Mouse (Mus musculus) activated CD4-positive, CD25-positive, alpha-beta regulatory T cell (primary cell): ENCODE results near the gene Lrrc8e. TPM values are rescaled to one million over a fixed set of nuclear protein-coding genes. Genes with fewer than 3 reads are reported as not detected.

Experiments used
- polyA plus RNA-seq, 2 experiments: library from polyadenylated mRNA; unstranded; fragments of 100-300 nt; shearing (Covaris generic); gene quantifications; one replicate each; pipeline ENCODE4 v1.2.1; 2017

The Lrrc8e gene
- polyA plus RNA-seq: under 1 TPM; 0.04 to 0.50 TPM

DNA sequence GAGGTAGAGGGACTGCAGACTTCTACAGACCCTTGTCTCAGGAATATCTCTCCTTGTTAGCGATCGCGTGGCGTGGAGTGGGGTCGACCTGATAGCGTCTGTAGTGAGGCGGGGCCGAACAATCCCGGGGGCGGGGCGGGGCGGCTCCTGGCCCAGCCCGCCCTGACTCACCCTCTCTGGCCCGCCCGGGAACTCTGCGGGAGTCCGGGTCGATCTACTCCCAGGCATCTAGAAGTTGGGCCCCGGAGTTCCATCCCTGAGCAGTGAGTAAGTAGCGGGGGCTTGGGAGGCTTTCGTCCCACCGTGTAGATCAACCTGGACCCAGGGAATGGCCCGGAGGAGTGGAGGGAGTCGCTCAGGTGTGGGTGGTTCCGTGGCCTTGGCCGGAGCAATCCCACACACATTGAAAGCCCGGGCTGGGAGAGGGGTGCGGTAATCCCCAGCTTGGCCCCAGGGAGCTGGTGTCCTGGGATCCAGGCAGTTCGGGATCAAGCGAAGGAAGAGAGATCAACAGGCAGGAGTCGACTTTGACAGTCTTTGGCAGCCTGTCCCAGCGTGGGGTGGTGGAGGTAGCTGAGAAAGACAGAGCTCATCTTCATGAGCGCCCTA lies at the start of gene Lrrc8e:
TSS of gene Lrrc8e (plus strand) at position 89 of the 609 bp plus-strand sequence.

GRCm38 (mm10) chr8:4216791-4217621 lies 9.6 kb upstream of the Lrrc8e start, which contains the start of gene Prr36:
Prr36 (minus strand) TSS chr8:4217459.

DNA sequence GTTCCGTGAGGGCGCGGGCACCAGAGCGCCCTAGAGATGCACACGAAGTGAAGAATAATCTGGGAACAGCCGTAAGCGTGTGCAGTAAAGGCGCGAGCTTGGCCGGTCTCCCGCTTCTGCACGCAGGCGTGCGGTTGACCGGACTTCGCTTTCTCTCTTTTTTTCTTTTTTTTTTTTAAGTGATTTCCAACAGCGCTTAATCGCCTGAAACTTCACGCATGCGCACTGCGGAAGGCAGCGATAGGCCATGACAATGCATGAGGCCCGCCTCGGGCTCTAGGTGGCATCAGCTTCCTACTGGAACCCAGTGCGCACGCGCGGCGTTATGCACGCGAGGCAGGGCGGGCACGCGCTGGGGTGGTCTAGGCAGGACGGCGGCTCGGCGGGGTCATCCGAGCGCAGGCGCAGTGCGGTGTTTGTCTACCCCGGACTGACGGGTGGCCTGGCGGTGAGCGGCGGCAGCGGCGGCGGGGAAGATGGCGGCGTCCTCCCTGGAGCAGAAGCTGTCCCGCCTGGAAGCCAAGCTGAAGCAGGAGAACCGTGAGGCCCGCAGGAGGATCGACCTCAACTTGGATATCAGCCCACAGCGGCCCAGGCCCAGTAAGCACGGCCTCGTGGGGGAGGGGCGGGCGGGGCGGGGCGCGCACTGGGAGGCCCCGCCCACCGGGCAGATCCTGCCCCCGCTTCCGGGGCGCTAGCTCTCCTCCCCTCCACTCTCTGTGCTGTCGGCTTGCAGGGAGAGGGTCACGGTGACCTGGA lies 12.0 kb downstream of the Lrrc8e start, which contains the start of the genes Map2k7 and Gm49320:
TSS of gene Map2k7 (plus strand) at position 307 of the 759 bp plus-strand sequence.
TSS of gene Gm49320 (plus strand) at position 432 of the 759 bp plus-strand sequence.

DNA sequence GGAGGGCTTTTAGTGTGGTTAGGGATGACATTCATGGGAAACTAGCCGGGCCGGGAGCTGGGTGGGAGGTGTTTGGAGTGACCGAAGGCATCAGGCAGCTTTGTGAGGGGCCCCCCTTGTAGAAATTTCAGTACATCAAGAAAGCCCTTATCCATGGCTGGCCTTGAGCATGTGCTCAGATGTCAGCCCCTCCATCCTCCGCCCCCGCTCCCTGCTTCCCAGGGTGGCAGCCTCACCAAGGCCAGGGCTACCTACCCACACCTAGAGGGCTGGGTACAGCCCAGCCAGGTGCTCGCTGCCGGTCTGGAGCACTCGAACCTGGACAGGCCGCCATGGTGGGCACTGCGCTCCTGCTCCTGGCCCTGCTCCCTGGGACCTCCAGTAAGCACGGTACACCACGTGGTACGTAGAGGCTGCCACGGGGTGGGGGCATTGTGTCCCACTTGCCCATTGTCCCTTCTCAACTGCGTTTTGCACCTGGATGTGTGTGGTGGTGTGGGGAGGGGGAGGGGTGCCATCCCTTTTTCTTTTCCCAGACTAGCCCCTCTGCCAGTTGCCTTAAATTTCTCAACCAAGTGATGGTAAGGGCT lies 21.4 kb downstream of the Lrrc8e start, which contains the start of gene Tgfbr3l:
TSS of gene Tgfbr3l (plus strand) at position 264 of the 590 bp plus-strand sequence.

DNA sequence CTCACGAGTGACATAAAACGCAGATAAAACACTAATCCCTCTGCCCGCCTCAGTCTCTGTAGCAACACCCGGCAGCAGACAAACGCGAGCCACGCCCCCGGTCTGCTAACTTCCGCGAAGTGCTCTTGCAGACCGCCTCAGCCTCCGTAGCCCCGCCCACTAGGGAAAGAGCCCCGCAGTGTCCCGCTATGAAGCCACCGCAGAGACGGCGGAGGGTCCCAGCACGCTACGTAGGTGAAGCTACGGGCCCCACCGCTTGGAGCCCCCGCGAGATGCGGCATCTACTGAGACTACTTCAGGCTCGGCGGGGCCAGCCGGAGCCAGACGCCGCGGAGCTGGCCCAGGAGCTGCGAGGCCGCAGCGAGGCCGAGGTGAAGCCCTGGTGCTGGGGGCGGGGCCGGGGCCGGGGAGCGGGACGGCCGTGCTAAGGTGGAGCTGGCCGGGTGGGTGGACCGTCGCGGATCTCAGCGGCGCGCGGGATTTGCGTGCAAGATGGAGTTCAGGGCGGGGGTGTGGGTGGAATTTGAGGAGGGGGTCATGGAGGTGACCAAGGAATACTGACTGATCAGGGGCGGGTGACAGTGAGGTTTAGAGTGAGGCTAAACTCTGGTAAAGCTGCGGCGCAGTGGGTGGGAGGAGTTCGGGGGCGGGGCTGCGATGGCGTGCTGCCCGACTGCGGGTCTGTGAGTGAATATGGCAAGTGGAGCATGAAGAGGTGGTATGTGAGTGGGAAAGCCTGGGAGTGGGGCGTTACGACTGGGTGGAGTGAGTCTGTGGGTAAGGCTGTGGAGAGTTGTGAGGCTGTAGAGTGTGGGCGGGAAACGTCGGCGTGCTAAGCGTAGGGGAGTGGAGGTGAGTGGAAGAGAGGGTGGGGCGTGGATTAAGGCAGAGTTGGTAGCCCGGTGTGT lies 26.6 kb downstream of the Lrrc8e start, which contains the start of gene Snapc2:
TSS of gene Snapc2 (plus strand) at position 147 of the 908 bp plus-strand sequence.

GRCm38 (mm10) chr8:4259125-4259804 lies 32.6 kb downstream of the Lrrc8e start, which contains the start of gene Ctxn1:
Ctxn1 (minus strand) TSS chr8:4259274.

DNA sequence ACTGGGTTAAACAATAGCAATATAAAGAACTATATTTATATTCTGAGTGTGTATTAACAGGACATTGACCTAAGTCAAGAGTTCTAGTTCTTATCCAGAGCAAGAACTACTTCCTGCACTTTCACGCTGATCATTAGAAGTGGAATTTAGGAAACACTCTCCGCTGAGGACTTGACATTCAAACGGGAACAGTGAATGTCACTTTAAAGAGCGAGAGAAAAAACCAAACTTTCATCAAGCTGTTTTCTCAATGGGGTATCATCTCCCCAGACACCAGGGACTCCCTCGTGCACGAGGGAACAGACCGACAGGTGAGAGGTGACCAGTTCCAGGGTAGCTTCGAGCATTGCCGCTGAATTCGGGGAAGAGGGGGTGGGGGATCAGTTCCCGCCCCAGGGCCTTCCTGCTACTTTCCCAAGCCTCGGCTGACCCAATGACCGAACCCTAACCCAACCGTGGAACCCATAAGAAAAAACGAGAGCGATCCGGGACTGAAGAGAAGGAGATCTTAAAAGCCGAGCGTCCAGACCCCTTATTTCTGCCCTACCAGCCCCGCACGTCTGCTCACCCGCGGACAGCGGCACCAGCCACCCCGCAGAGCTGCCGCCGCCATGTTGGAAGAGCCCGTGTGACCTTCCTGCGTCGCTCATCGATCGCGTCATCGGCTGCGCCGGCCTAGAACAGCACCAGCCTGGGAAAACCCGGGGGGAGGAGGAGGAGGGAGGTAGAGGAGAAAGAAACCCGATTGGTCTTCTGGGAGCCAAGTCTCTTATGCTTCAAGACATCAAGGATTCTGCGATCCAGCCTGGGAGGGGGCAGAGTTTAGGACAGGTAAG lies 48.9 kb downstream of the Lrrc8e start, which contains the start of gene Timm44:
TSS of gene Timm44 (minus strand) at position 639 of the 836 bp plus-strand sequence.

Other genes starting within 250 kb of the Lrrc8e start
- under 1 TPM in 1 of 2 experiments, not detected in 1; 0.36 TPM for gene Cd209f, start 121.0 kb upstream of the Lrrc8e start, polyA plus RNA-seq
- under 1 TPM in 1 of 2 experiments, not detected in 1; 0.55 TPM for gene Cd209g, start 92.7 kb upstream of the Lrrc8e start, polyA plus RNA-seq
- 10 to 100 TPM; 12.9 to 14.8 TPM for gene Evi5l, start 60.3 kb upstream of the Lrrc8e start, polyA plus RNA-seq
- under 1 TPM; 0.05 to 0.20 TPM for gene Prr36, start 9.4 kb upstream of the Lrrc8e start, polyA plus RNA-seq
- 10 to 100 TPM; 61.6 to 75.3 TPM for gene Map2k7, start 11.9 kb downstream of the Lrrc8e start, polyA plus RNA-seq
- 1 to 10 TPM in 1 of 2 experiments, under 1 TPM in 1; 0.52 to 2.1 TPM for gene Gm49320, start 12.0 kb downstream of the Lrrc8e start, polyA plus RNA-seq
- 1 to 10 TPM; 4.8 to 6.7 TPM for gene Tgfbr3l, start 21.4 kb downstream of the Lrrc8e start, polyA plus RNA-seq
- gene Snapc2, start 26.3 kb downstream of the Lrrc8e start, polyA plus RNA-seq: 10 to 100 TPM; 27.7 to 30.0 TPM
- under 1 TPM; 0.57 to 0.76 TPM for gene Ctxn1, start 32.4 kb downstream of the Lrrc8e start, polyA plus RNA-seq
- gene Timm44, start 49.1 kb downstream of the Lrrc8e start, polyA plus RNA-seq: 10 to 100 TPM; 43.6 to 50.8 TPM
- gene Ccl25, start 98.4 kb downstream of the Lrrc8e start, polyA plus RNA-seq: 10 to 100 TPM in 1 of 2 experiments, 1 to 10 TPM in 1; 9.7 to 11.6 TPM
- 100 to 1,000 TPM; 177 to 203 TPM for gene Elavl1, start 98.6 kb downstream of the Lrrc8e start, polyA plus RNA-seq